Mouse (Mus musculus) kidney, adult 10 weeks (tissue): Measurements from ENCODE around the gene Ubb. TPM values are rescaled to one million over a fixed set of nuclear protein-coding genes. Genes with fewer than 3 reads are reported as not detected.

ENCODE experiments used
- polyA plus RNA-seq: library from polyadenylated mRNA; stranded (reverse); fragments of 350-450 nt; fragmentation: Illumina TruSeq; extraction: RNeasy Lipid Tissue Mini Kit (QIAGEN cat#74804); gene quantifications from one replicate; pipeline ENCODE4 v1.2.3, GENCODE M21; 2014; ENCODE audit warnings: low read depth, low replicate concordance

Gene Ubb
- polyA plus RNA-seq: 40.9 TPM

GRCm38 (mm10) chr11:62550727-62551225 lies at the start of gene Ubb:
Gene Ubb (plus strand): TSS chr11:62551171.

GRCm38 (mm10) chr11:62539089-62539890 lies 11.7 kb upstream of the Ubb start, which contains the start of gene Cenpv:
Gene Cenpv (minus strand): TSS chr11:62539261.

GRCm38 (mm10) chr11:62573959-62574702 lies 23.2 kb downstream of the Ubb start, which contains the start of gene Trpv2:
Gene Trpv2 (plus strand): TSS chr11:62574486.

Other genes starting within 250 kb of the Ubb start
- 4.7 TPM for gene Pigl, start 92.7 kb upstream of the Ubb start, polyA plus RNA-seq
- gene Ncor1, start 92.6 kb upstream of the Ubb start, polyA plus RNA-seq: 189 TPM
- gene Cenpv, start 11.9 kb upstream of the Ubb start, polyA plus RNA-seq: 17.1 TPM
- not detected for gene Trpv2, start 23.3 kb downstream of the Ubb start, polyA plus RNA-seq
- gene Lrrc75a, start 97.4 kb downstream of the Ubb start, polyA plus RNA-seq: 3.5 TPM
- gene Mmgt2, start 97.5 kb downstream of the Ubb start, polyA plus RNA-seq: 15.0 TPM
- gene Zfp287, start 180.7 kb downstream of the Ubb start, polyA plus RNA-seq: 1.7 TPM
- gene Gm10428, start 201.9 kb downstream of the Ubb start, polyA plus RNA-seq: not detected
- 1.7 TPM for gene Zfp286, start 238.3 kb downstream of the Ubb start, polyA plus RNA-seq